Mouse (Mus musculus) MEL (cell line): ENCODE results near the gene Sass6.

Source experiments
- CHD1 ChIP-seq: IDR thresholded peaks from 2 replicates; pipeline ENCODE4 v1.6.1; 2012; ENCODE audit warnings: low read depth, mild to moderate bottlenecking, inconsistent platforms, low read length, improper control_type of control experiment
- ETS1 ChIP-seq: IDR thresholded peaks from 2 replicates; pipeline ENCODE4 v1.6.1; 2012; ENCODE audit warnings: low read depth, mild to moderate bottlenecking, inconsistent platforms, low read length, improper control_type of control experiment, moderate library complexity
- MAX ChIP-seq: IDR thresholded peaks from 2 replicates; pipeline ENCODE4 v1.6.1; 2011; ENCODE audit warnings: low read length, improper control_type of control experiment
- POLR2A ChIP-seq, 2 experiments: IDR thresholded peaks; 2 replicates each; pipeline ENCODE4 v1.6.1; 2011 to 2012; ENCODE audit warnings: low read length in 2 of 2, mild to moderate bottlenecking in 2 of 2, control low read depth in 1 of 2, improper control_type of control experiment in 1 of 2, low read depth in 1 of 2, moderate library complexity in 1 of 2; ENCODE audit not compliant: control insufficient read depth in 1 of 2, insufficient read depth in 1 of 2, poor library complexity in 1 of 2
- ZC3H11A ChIP-seq: IDR thresholded peaks from 2 replicates; pipeline ENCODE4 v1.6.1; 2012; ENCODE audit warnings: low read depth, mild to moderate bottlenecking, inconsistent platforms, low read length, improper control_type of control experiment

DNA sequence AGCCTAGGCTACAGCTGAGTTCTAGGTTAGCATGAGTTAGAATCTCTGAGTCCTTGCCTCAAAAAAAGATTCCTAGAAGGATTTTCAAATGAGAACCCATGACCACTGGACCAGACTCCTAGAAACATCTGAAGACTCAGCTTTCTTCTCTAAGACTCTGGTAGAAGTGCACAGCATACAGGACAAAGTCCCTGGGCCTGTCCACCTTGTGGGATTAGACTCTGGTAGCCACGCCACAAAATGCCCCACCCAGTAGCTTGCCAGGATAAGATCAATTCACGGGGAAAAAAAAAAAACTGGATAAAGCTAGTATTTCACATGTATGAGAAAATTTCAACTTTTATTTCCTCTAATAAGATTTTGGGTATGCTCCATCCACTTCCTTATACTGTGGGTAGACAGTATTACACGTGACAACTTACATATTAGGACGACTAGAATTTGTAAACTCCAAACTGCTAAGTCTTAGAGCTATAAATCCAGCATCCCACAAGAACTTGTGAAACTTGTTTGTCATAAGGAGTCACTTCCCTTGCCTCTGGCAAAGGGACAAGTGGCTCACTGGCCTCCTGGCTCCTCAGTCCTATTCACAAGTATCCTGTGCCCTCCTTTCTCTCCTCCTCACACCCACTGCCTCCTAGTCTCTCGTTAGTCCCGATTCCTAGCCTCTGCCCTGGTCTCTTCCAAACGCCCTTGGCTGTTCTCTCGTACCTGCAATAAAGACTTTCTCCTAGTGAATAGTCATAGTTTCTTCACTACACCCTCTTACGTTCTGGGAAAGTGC lies 43.1 kb downstream of the Sass6 start:
- TF ChIP-seq CHD1 (no peak), POLR2A (IDR thresholded peaks at IDR 0.05; ENCODE audit: control insufficient read depth in 1 of 2, insufficient read depth in 1 of 2, low read depth in 1 of 2, low read length in 2 of 2, poor library complexity in 1 of 2) (no peak), MAX (no peak), ZC3H11A (no peak), ETS1 (no peak)
